Mouse (Mus musculus): ENCODE data around the gene Jakmip3.

Gene Jakmip3

DNA sequence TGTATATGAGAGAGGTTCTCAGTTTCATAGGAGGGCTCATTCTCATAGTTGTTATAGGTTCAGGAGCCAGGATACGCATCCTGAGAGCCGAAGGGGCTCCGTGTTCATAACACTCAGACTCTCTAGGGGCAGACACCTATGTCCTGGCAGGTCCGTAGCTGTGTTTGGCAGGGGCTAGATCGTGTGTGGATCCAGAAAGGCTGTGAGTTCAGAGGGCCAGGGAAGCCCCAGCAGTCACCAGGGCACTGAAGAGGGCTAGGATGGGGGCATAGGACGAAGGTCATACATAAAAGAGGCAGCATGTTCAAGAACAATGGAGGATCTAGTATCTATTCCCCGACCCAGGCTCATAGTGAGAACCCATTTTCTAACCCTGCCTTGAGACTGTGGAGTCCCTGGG is 154.8 kb downstream of the Jakmip3 start:
- DNase-seq (ENCODE audit: low spot score in 2 of 2), result no peak

DNA sequence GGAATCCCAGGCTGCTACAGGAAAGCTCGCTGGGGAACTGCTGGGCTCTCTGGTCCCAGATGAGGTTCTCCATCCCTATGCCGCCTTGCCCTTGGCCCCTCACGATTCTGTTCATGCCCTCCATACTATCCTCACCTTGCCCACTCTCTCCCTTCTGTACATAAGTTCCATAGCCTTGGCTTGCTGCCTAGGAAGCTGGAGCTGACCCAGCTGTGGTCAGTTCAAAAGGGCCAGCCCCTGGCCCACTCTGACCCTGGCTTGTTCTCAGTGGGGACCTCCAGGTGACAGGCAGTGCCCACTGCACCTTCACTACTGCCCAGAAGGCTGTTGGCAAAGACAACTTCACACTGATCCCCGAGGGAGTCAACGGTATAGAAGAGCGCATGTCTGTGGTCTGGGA is 155.9 kb downstream of the Jakmip3 start:
- no peak for DNase-seq (ENCODE audit: low spot score in 2 of 2)

GRCm38 (mm10) chr7:139100531-139101095 is 160.1 kb downstream of the Jakmip3 start:
- no peak for DNase-seq (ENCODE audit: low spot score in 2 of 2)

DNA sequence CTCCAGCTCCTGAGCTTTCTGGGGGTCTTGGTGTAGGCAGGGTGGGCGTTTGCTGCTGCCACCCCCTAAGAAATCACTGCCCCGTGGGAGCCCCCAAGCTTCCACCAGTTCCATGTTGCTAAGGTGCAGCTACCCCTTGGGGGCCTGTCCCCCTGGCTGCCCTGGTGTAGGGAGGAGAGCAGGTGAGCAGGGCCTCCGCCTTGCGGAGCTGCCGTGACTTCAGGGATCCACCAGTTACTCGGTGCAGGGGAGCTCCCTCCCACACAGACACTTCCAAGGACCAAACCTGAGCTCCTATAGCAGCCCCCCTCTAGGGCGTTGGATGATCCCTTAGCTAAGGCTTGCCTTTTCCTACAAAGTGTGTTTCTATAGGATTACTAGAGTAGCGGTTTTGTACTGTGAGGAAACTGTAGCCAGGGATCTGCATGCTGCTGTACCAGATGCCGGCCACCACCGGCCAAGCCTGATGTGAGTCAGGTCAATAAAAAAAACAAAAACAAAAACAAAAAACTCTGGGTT is 160.8 kb downstream of the Jakmip3 start:
- DNase-seq (ENCODE audit: low spot score in 2 of 2), result no peak

GRCm38 (mm10) chr7:139101826-139102225 is 161.3 kb downstream of the Jakmip3 start:
- DNase-seq (ENCODE audit: low spot score in 2 of 2), result no peak

DNA sequence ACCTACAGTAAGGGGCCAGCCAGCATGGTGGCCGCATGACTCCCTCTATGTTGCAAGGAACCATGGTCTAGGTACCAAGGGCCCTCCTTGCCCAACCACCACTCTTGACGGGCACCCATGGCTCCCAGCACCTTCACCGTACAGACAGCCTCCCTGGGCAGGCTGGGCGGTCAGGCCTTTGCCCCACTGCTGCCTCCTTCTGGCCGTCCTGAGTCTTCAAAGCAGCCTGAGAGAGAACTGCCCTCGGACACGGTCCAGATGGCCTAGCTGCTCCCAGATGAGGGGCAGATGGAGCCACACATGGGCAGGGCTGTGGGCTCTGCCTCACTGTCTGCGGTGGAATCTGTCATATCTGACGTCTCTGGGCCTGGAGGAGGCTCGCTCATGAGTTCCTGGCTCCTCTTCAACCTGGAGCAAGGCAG is 163.4 kb downstream of the Jakmip3 start:
- no peak for DNase-seq (ENCODE audit: low spot score in 2 of 2)

DNA sequence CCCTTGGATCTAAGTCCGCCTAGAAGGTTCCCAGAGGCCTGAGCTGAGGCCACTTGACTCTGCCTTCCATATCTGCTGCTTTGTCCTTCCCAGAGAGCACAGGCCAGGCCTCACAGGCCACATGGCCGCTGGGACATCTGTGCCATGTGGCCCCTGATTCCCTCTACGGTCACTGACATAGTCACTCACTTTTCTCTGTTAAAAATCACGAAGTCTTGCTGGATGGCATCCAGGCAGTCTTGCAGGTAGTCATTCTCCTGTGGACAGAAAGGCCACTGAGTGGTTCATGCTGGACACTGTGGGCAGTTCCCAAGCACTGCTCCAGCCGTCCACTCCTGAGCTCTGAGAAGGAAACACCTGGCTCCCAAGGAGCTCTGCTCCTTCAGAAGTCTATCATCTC is 164.5 kb downstream of the Jakmip3 start:
- no peak for DNase-seq (ENCODE audit: low spot score in 2 of 2)

DNA sequence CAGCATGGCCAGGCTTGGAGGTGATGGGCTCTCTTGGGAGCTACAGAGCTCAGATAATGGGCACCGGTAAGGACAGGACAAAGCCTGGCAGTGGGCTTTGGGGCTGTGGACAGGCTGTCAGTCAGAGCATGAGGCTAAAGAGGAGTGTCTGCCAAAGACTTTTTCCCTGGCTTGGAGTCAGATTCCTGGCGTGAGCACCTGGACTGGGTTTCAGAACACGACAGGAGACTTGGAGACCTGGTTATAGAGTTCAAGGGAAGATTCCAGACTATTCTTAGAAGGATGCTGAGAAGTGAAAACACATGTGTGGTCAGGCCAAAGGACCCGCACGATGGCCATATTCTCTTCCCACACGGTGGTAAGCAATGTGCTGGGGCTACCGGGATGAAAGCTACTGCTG is 165.2 kb downstream of the Jakmip3 start:
- DNase-seq (ENCODE audit: low spot score in 2 of 2), result no peak

GRCm38 (mm10) chr7:139107908-139108650 is 167.5 kb downstream of the Jakmip3 start:
- DNase-seq (ENCODE audit: low spot score in 2 of 2), result no peak

- DNase-seq (ENCODE audit: low spot score in 2 of 2), result peak; percentile 19 to 21
Measured at GRCm38 (mm10) chr7:139119152-139119774, 178.7 kb downstream of the Jakmip3 start.

- DNase-seq (ENCODE audit: low spot score in 2 of 2), result no peak
Measured at GRCm38 (mm10) chr7:139119775-139120153, 179.2 kb downstream of the Jakmip3 start.

GRCm38 (mm10) chr7:139125881-139126280 is 185.4 kb downstream of the Jakmip3 start:
- no peak for DNase-seq (ENCODE audit: low spot score in 2 of 2)

GRCm38 (mm10) chr7:139126549-139126948 is 186.0 kb downstream of the Jakmip3 start:
- no peak for DNase-seq (ENCODE audit: low spot score in 2 of 2)

- DNase-seq (ENCODE audit: low spot score in 2 of 2), result no peak
Measured at GRCm38 (mm10) chr7:139128994-139129393, 188.5 kb downstream of the Jakmip3 start.

- DNase-seq (ENCODE audit: low spot score in 2 of 2), result no peak
Measured at GRCm38 (mm10) chr7:139130361-139130760, 189.8 kb downstream of the Jakmip3 start.

- no peak for DNase-seq (ENCODE audit: low spot score in 2 of 2)
Measured at GRCm38 (mm10) chr7:139131538-139131937, 191.0 kb downstream of the Jakmip3 start.

DNA sequence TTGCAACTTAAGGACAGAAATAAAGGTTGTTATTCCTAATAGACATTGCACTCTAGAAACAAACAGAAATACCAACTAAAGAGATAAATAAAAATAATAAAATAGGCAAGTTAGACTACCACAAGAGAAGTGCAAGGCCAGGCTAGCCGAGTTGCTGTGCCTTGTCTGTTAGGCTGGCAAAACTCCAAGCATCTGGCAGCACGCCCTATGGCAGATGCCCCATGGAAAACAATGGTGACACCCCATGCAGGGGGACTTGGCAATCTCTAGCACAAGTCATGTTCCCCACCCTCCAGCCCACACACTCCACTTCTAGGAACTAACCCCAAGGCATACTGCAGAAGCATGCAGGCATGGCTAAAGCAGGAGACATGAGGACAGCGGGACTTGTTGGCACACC is 192.9 kb downstream of the Jakmip3 start:
- DNase-seq (ENCODE audit: low spot score in 2 of 2), result no peak

Data from spleen, postnatal 14 days (tissue).